Mouse (Mus musculus): Measurements from ENCODE around the gene Ccn2.

DNA sequence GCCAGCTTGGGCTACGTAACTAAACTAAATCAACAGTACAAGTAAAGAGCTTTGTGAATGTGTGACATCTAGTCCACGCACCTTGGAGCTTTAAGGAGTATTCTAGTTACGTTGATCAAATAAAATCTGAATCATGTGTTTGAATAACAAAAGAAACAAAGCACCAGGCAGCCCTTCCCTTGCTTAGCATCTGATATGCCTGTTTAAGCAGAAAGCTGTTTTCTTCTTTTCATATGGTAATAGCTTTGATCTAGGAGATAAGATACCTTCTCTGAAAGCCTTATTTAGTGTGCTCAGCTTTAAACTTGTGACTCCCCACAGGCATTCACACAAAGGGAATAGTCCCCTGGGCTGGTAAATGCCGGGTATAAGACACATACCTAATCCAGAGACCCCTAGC, 4.7 kb upstream of the Ccn2 start:
- TF ChIP-seq CTCF (IDR thresholded peaks at IDR 0.05; ENCODE audit: low read depth) = no peak
- no peak for TF ChIP-seq EP300 (IDR thresholded peaks at IDR 0.05; ENCODE audit: low read depth)
